Mouse (Mus musculus) embryonic stem cell, embryonic (primary cell): ENCODE measurements around the gene Nmnat2.

Experiments used
- CTCF ChIA-PET, 4 experiments: fragments of 300-600 bp in 2 of 4; fragments of 350-600 bp in 2 of 4; sonication (Branson Sonifier 250); formaldehyde crosslinking; loops; one replicate each; lab custom pipeline; 2022; ENCODE audit warnings: inconsistent platforms in 2 of 4; lab: Charles Lee
- POLR2A ChIA-PET, 4 experiments: fragments of 300-600 bp in 2 of 4; fragments of 350-600 bp in 2 of 4; sonication (Branson Sonifier 250); formaldehyde crosslinking; loops; one replicate each; lab custom pipeline; 2022; ENCODE audit warnings: antibody characterized with exemption in 4 of 4, inconsistent platforms in 1 of 4; lab: Charles Lee

Gene Nmnat2

GRCm38 (mm10) chr1:152954821-152955523 is at the start of gene Nmnat2:
Gene Nmnat2, plus strand, starts transcription at chr1:152954993.
- POLR2A ChIA-PET = interaction anchor here in 3 of 4 experiments (0.5 to 2.1 kb wide), 6 partner anchors 39 to 1411 kb away, joined by 3 to 6 read pairs (median 4); no protein-coding TSS in a partner anchor
- CTCF ChIA-PET = no interaction called here

GRCm38 (mm10) chr1:152913483-152914460 is 41.0 kb upstream of the Nmnat2 start:
- CTCF ChIA-PET = interaction anchor here in 2 of 4 experiments (0.6 to 1.4 kb wide), 3 partner anchors 9 to 124 kb away, joined by 3 to 6 read pairs (median 3); no protein-coding TSS in a partner anchor
- POLR2A ChIA-PET = interaction anchor here (0.6 to 8.2 kb wide), 28 partner anchors 9 to 1251 kb away, joined by 3 to 70 read pairs (median 5); no protein-coding TSS in a partner anchor

DNA sequence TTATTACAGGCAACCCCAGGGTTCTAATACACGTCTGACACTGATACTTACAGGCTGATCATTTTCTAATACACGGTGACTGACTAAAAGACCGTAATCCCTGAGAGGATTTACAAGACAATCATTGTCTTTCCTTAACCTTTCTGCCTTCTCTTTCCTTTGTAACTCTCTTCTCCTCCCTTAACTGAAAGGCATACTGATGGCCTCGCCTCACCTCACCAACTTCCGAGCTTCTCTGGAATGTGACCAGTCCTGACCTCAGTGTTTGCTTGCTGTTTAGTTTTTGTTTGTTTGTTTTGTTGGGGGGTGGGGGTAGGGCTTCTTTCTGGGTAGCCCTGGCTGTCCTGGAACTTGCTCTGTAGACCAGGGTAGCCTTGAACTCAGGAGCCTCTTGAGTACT is 39.0 kb upstream of the Nmnat2 start:
- ChIA-PET POLR2A (interaction anchor here (0.6 to 8.2 kb wide), 82 partner anchors 8 to 852 kb away, joined by 3 to 70 read pairs (median 4); partner anchors contain the start of gene Smg7 (in 1 of the 4)), CTCF (interaction anchor here in 2 of 4 experiments (0.6 kb wide), 3 partner anchors 42 to 186 kb away, joined by 3 to 4 read pairs (median 3); no protein-coding TSS in a partner anchor)

DNA sequence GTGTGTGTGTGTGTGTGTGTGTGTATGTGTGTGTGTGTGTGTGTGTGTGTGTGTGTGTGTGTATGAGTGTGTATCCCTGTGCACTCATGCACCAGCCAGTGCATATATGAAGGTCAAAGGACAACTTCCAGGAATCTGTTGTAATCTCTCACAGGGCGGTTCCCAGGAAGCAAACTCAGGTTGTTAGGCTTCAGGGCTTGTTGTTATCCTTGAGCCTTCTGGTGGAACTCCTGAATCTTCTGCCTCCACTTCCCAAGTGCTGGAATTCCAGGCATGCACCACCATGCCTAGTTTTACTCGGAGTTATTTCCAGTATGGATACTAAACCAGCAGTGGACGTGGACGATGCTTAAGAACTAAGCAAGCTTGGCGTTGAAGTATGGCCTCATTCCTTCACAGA is 37.9 kb upstream of the Nmnat2 start:
- POLR2A ChIA-PET = interaction anchor here (0.7 to 8.2 kb wide), 32 partner anchors 9 to 566 kb away, joined by 3 to 70 read pairs (median 4); no protein-coding TSS in a partner anchor
- CTCF ChIA-PET = interaction anchor here in 1 of 4 experiments (0.8 kb wide), 1 partner anchor 138 kb away, joined by 7 read pairs; no protein-coding TSS in a partner anchor

- CTCF ChIA-PET = no interaction called here
- POLR2A ChIA-PET = interaction anchor here (0.7 to 8.2 kb wide), 25 partner anchors 8 to 278 kb away, joined by 3 to 70 read pairs (median 3); no protein-coding TSS in a partner anchor
Observed at GRCm38 (mm10) chr1:152917626-152918025, 37.2 kb upstream of the Nmnat2 start.

DNA sequence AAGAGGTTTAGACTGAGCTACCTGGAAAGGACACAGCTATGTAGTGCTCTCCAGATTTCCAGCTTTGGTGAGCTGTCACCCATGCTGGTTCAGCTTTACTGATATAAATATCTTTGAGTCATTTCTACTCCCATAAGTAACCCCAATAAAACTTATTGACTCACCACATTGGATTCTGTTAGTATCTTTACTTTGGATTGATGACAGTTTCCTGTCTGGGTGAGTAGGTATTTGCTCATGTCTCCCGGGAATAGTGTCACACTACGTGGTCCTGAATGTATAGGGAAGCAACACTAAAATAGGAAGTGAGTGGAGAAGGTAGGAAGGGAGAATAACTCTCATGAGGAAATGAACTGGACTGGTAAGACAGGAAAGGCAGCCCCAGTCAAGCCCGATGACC is 33.0 kb upstream of the Nmnat2 start:
- POLR2A ChIA-PET = interaction anchor here in 2 of 4 experiments (0.6 to 1.2 kb wide), 4 partner anchors 12 to 171 kb away, joined by 3 read pairs; no protein-coding TSS in a partner anchor
- CTCF ChIA-PET = interaction anchor here in 1 of 4 experiments (0.7 kb wide), 1 partner anchor 103 kb away, joined by 4 read pairs; no protein-coding TSS in a partner anchor

DNA sequence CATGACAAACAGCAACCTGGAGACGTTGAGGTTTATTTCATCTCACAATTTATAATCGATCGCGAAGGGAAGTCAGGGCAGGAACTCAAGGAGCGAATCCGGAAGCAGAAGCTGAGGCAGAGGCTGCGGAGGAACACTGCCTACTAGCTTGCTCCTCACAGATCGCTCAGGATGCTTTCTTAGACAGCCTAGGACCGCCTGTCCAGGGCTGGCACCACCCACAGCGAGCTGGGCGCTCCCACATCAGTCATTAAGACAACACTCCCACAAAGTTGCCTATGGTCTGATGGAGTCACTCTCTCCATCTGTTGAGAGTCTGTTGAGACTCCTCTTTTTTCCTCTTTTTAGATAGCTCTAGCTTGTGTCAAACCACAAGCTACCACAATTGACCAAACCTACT is 20.8 kb upstream of the Nmnat2 start:
- POLR2A ChIA-PET = interaction anchor here (0.6 to 3.3 kb wide), 15 partner anchors 9 to 631 kb away, joined by 3 to 11 read pairs (median 3); partner anchors contain the start of gene Smg7 (in 1 of the 4)
- CTCF ChIA-PET = interaction anchor here in 3 of 4 experiments (0.5 to 0.7 kb wide), 6 partner anchors 9 to 166 kb away, joined by 3 to 6 read pairs (median 3); no protein-coding TSS in a partner anchor

DNA sequence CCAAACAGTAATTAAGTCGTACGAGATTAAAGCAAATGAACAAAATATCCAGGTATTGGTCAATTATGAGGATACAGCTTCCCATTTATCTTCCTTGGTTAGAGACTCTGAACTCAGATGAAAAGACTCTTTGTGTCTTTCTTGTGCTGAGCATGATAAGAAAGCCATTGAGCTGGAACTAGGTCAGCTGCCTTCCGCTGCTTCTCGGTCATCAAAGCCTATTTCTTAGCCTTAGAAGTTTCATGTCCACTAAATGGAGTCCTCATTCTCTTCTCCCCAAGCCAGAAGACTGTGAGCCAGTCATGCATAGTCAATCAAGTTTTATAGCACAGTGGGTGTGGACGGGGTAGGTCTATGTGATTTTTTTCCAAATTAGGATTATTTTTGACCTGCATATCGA is 19.3 kb upstream of the Nmnat2 start:
- ChIA-PET POLR2A (interaction anchor here in 1 of 4 experiments (3.3 kb wide), 1 partner anchor 20 kb away, joined by 11 read pairs; no protein-coding TSS in a partner anchor), CTCF (interaction anchor here in 2 of 4 experiments (0.6 to 1.1 kb wide), 2 partner anchors 145 to 665 kb away, joined by 3 to 4 read pairs; no protein-coding TSS in a partner anchor)

DNA sequence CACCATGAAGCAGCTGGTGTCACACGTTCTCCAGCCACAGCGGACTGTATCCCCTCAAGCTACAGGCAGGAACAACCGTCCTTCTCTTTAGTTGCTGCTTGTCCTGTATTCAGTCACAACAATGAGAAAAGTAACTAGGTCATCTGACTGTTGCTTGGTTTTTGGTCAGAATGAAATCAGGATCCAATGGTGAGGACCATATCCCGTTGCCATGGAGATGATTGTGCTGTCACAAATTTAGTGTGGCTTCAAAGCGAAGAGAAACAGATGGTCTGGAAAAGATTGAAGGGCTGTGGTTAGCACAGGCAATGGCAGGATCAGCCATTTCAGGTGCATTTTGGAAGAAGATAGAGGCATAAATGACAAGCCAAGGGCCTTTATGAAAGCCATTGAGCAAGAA is 18.4 kb upstream of the Nmnat2 start:
- ChIA-PET POLR2A (interaction anchor here in 1 of 4 experiments (0.7 kb wide), 1 partner anchor 242 kb away, joined by 4 read pairs; no protein-coding TSS in a partner anchor), CTCF (interaction anchor here in 2 of 4 experiments (0.7 kb wide), 2 partner anchors 24 to 645 kb away, joined by 3 to 5 read pairs; no protein-coding TSS in a partner anchor)

DNA sequence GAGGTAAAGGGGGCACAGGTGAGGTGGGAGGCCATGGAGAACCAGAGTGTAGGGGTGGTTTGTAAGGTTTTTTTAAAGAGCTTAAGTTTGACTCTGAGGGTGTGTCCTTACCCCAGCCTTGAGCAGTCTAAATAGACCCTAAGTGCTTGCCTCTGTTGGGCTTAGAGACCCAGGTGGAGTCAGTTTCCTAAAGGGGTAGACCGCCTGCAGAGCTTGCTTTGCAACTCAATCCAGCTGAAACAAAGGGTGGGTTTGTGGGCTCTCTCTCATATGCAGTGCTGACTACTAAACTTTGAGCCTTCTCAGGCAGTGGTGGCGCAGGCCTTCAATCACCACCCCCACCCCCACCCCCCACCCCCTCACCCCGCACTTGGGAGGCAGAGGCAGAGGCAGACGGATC is 11.8 kb upstream of the Nmnat2 start:
- ChIA-PET POLR2A (interaction anchor here (0.6 to 1.9 kb wide), 24 partner anchors 9 to 482 kb away, joined by 3 to 11 read pairs (median 3); no protein-coding TSS in a partner anchor), CTCF (interaction anchor here in 3 of 4 experiments (0.6 to 1.2 kb wide), 7 partner anchors 9 to 660 kb away, joined by 3 read pairs; no protein-coding TSS in a partner anchor)

DNA sequence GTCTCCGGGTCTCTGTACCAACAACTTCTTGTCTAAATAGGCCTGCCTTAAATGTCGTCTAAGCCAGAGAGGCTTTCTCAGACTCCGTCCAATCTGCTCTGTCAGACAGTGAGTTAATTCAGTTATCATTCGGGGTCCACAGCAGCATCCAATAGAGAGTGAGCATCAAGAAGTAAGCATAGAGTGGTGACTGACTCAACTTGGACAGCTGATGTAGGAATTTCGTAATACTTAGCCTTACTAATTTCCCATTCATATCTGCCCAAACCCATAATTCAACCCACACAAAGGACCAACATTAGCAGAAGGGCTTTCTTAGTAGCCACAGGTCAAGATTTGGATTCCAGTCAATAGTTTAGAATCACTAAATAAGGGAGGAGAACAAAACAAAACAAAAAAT is 626 bp upstream of the Nmnat2 start:
- ChIA-PET POLR2A (no interaction called here), CTCF (no interaction called here)

DNA sequence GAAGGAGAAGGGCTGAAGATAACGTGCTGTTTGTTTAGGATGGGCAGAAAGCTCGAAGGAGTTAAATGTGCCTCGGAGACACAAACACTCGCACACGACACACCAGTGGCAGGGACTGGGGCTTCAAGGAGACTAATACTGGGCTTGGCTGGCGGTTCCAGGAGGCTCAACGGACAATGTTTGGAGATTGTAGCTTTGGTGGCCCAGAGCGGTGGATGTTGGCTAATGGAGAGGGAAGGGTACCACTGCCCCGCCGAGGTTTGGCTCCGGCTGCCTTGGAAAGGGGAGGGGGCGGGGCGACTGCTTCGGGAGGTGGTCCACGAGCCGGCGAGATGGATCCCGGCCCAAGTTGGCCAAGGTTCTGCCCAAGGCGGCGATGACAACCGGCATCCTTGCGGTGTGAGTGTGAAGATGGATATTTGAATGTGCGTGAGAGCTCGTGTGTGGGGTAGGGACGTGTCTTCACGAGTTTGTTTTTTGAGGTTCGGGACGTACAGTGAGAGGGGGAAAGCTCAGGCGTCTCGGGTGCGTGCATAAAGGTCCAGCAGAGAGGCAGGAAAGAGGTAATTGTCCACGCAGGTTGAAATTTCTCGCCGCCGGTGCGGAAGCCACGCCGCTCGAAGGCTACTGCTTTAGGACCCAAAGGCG is 895 bp downstream of the Nmnat2 start:
- POLR2A ChIA-PET = interaction anchor here in 3 of 4 experiments (0.5 to 2.1 kb wide), 10 partner anchors 9 to 1412 kb away, joined by 3 to 6 read pairs (median 3); no protein-coding TSS in a partner anchor
- CTCF ChIA-PET = no interaction called here

- POLR2A ChIA-PET = interaction anchor here in 3 of 4 experiments (0.6 to 2.1 kb wide), 7 partner anchors 10 to 410 kb away, joined by 3 to 4 read pairs (median 3); no protein-coding TSS in a partner anchor
Observed at GRCm38 (mm10) chr1:152956221-152956620, 1.4 kb downstream of the Nmnat2 start.

GRCm38 (mm10) chr1:152964344-152964743 is 9.6 kb downstream of the Nmnat2 start:
- ChIA-PET CTCF (no interaction called here), POLR2A (interaction anchor here in 1 of 4 experiments (1.0 kb wide), 1 partner anchor 9 kb away, joined by 3 read pairs; no protein-coding TSS in a partner anchor)

More at GRCm38 (mm10) chr1:152956221-152956620, 1.4 kb downstream of the Nmnat2 start:
- CTCF ChIA-PET = interaction anchor here in 1 of 4 experiments (0.6 kb wide), 1 partner anchor 67 kb away, joined by 3 read pairs; no protein-coding TSS in a partner anchor

GRCm38 (mm10) chr1:152966222-152966621 is 11.4 kb downstream of the Nmnat2 start:
- ChIA-PET CTCF (interaction anchor here in 1 of 4 experiments (0.8 kb wide), 1 partner anchor 70 kb away, joined by 3 read pairs; no protein-coding TSS in a partner anchor), POLR2A (interaction anchor here in 1 of 4 experiments (0.6 kb wide), 1 partner anchor 62 kb away, joined by 4 read pairs; no protein-coding TSS in a partner anchor)

DNA sequence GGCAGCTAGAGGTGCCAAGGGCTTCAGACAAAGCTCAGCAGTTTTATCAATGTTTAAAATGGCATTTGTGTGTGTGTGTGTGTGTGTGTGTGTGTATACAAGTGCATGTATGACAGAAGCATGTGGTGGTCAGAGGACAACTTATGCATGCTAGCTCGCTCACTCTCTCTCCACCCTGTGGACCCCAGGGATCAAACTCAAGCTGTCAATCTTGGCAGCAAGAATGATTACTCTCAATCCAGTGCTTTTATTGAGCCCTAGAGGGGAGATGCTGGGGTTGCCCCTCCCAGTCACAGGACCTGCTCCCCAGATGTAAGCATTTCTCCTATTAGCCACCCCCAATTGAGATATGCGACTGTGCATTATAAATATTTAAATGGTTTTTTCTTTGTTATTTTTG is 11.9 kb downstream of the Nmnat2 start:
- POLR2A ChIA-PET = interaction anchor here in 1 of 4 experiments (0.6 kb wide), 1 partner anchor 63 kb away, joined by 4 read pairs; no protein-coding TSS in a partner anchor
- CTCF ChIA-PET = interaction anchor here in 1 of 4 experiments (0.8 kb wide), 1 partner anchor 69 kb away, joined by 3 read pairs; no protein-coding TSS in a partner anchor

GRCm38 (mm10) chr1:152969081-152969480 is 14.3 kb downstream of the Nmnat2 start:
- ChIA-PET CTCF (no interaction called here), POLR2A (no interaction called here)
